Mouse (Mus musculus) urinary bladder, postnatal 14 days (tissue): ENCODE data around the gene Rufy3.
"Not testable (repeated sequence)": the region's sequence is repeated elsewhere in the genome, so short reads cannot be mapped to it uniquely, and the experiment has no call there.

Experiments
- DNase-seq: peaks from one replicate; pipeline ENCODE4 v3.0.0; 2021; ENCODE audit warnings: low spot score

Rufy3 gene

DNA sequence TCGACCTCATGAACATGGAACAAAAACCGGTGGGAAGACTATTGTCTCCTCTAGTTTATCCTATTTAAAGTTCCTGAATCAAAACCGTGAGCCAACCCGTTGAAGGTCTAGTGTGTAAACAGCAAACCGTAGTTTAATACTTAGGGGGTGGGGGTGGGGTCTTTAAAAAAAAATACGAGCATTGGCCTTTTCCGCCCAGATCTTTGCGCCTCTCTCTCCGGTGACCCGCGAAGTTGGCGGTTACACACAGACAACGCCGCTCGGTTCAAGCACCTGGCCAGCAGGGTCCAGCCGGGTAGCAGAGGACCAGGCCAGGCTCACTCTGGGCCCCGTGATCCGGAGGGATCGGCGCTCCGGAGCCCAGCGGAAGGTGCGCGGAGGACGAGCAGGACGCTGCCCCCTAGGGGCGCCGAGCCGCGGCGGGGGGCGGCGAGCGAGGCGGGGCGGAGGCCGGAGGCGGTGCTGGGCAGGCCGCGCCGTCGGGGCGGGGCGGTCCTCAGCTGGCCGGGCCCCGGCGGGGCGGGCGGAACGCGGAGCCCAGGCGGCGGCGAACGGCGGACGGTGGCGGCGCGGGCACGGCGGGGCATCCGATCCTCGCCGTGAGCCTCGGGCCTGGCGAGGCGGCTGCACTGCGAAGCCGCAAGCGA, at the start of gene Rufy3:
Rufy3 (plus strand) TSS at position 540 of the 647 bp plus-strand sequence.
- DNase-seq, result peak; percentile 87

DNA sequence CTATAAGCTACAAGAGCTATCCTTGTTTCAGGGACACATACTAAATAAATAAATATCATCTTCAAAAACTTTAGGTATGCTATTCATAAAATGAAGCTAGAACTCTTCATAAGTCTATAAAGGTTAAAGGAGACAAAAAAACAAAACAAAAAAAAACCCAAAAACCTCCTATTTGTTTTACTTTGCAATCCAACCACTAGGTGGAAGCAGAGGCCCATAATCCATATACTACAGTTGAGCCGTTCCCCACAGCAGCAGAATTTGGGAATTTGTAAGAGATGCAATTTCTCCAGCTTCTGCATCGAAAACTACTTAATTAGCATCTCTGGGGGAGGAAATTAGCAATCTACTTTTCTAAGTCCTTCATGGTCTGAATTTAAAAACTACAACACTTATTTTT, 45.6 kb upstream of the Rufy3 start:
- peak; percentile 32 for DNase-seq

- DNase-seq, result no peak
Measured at GRCm38 (mm10) chr5:88527657-88528056, 37.2 kb upstream of the Rufy3 start, which contains the start of gene Jchain. Gene Jchain (minus strand): TSS chr5:88527891.

DNA sequence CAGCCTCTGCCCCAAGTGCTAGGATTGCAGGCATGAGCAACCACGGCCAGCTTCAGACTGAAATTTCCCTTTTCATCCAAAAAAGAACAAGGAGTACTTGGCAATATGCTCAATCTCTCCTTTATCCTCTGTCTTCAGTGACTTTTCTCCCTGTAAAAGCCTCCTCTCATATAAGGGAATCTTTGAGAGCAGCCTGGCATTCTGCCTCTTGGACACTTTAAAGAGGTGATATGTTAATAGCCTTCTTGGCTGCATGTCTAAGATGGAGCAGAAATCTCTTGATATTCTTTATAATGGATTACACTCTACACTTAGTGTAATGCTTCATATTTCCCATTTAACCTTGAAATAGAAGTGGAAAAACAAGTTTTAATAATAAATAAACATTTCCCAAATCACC, 33.9 kb upstream of the Rufy3 start:
- DNase-seq, result peak; percentile 18

- DNase-seq, result no peak
Measured at GRCm38 (mm10) chr5:88534697-88535096, 30.1 kb upstream of the Rufy3 start.

DNA sequence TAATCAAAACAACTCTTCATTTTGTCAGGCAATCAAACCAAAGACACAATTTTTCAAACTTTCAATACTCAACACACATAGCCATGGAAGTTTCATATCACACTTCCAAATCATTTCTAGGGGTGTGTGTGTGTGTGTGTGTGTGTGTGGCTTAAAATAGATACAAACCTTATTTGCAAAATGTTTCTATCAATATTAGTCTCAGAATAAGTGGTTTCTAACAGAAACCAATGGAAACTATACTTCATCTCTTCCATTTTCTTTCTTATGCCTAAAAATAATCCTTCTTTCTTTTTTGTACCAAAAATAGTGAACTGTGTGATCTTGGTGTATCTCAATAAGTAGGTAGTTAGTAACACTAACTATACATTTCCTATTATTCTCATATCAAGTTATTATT, 24.0 kb upstream of the Rufy3 start:
- no peak for DNase-seq

DNA sequence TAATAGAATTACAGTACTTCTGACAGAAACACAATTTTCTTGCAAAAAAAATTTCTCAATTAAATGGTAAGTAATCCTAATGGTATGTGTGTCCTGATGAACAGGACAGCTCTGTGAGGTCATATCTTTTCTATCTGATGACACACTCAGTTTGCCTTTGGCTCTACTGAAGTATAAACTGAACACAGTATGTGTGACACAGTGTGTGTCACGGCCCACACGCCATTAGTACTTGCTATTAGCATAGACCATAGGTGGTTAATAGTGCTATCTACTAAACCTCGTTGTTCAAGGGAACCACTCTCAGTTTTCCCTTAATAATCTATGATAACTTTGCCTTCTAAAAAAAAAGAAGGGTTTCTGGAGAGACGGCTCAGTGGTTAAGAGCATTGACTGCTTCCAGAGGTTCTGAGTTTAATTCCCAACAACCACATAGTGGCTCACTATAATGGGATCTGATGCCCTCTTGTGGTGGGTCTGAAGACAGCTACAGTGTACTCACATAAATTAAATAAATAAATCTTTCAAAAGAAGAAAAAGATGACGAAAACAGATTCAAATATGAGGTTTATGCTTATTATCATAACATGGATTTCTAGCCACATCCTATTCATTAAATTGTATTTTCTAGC, 22.1 kb upstream of the Rufy3 start:
- DNase-seq, result peak; percentile 57

DNA sequence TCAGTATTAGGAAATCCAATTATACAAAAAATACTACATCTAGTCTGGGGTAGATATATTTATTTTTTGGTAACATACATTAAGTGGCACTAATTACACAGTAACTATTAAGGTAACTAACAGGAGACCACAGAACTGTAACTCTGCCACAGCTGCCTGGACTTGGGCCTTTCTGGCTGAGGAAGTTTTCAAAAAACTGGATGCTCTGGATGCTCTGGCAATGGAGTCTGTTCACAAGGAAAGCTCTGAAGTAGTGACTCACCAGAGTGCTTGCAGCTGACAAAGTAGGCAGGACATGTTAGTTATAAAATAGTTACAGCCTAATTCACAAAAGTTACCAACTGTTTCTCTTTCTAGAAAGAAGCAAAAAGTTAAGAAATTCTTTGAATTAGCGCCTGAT, 20.4 kb upstream of the Rufy3 start:
- DNase-seq, result not testable (repeated sequence)

- no peak for DNase-seq
Measured at GRCm38 (mm10) chr5:88545536-88545935, 19.3 kb upstream of the Rufy3 start.

GRCm38 (mm10) chr5:88553271-88554085, 11.4 kb upstream of the Rufy3 start:
- no peak for DNase-seq

GRCm38 (mm10) chr5:88554086-88554886, 10.6 kb upstream of the Rufy3 start, which contains the start of gene Utp3:
Gene Utp3 (plus strand): TSS chr5:88554462.
- peak; percentile 93 for DNase-seq

GRCm38 (mm10) chr5:88558991-88559390, 5.8 kb upstream of the Rufy3 start:
- no peak for DNase-seq

DNA sequence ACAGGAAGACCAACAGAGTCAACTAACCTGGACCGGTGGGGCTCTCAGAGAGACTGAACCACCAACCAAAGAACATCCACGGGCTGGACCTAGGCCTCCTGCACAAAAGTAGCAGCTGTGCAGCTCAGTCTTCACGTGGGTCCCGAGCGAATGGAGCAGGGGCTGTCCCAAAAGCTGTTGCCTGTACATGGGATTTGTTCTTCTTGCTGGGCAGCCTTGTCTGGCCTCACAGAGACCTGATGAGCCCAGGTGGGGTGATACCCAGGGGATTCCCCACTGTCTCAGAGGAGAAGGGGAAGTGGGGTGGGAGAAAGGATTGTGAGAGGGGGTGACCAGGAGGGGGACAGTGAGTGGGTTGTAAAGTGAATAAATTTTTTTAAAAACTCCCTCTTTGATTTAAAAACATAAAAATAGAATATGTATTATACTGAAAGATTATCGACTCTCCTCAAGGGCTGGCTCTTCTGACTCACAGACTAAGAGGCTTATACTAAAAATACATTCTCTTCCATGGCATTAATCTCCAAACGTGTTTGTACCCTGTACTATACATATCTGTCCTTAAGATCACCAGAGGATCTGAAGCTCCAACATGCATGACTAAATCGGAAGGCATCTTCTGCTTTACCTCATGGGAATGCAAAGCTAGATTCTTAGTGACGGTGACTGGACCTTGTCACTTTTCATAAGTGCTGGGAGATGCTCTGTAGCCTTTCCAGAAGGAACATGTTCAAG, 3.6 kb upstream of the Rufy3 start:
- DNase-seq, result no peak

- DNase-seq, result peak; percentile 60
Measured at GRCm38 (mm10) chr5:88562863-88563780, 1.7 kb upstream of the Rufy3 start.

GRCm38 (mm10) chr5:88565148-88566033, 551 bp downstream of the Rufy3 start:
- peak; percentile 65 for DNase-seq

- DNase-seq, result no peak
Measured at GRCm38 (mm10) chr5:88566034-88566841, 1.4 kb downstream of the Rufy3 start.

DNA sequence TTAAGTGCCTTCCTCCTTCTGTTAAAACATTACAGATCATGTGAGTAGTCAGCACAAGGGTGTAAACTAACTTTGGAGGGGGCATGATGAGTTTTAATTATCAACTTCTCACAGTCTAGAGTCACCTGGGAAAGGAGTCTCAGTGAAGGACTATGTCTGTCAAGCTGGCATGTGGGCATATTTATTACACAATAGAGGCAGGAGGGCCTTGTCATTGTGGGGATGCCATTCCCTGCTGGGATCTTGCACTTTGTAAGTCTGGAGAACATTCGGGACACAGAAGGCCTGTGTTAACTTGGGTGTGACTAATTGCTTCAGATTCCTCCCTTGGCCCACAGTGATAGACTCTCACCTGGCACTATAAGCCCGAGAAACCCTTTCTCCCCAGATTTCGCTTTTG, 4.7 kb downstream of the Rufy3 start:
- no peak for DNase-seq

DNA sequence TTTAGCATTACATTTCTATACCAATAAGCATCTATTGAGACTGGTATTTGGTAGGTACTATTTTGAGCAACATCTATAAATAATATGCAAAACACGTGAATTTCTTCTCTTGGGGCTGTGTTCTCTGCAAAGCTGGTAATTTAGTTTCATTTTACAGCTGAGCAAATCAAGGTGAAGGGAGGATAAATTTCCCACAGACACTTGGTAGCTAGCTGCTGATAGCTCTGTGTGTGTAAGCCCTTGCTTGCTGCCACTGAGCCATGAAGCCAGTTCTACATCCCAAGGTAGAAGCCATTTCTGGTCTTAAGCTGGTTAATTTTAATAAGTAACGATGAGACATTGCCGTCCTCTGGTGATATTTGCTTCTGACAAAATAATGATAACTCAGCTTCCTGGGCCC, 10.0 kb downstream of the Rufy3 start:
- DNase-seq, result no peak
